Mouse (Mus musculus) midbrain, embryonic 13.5 days (tissue): ENCODE results near the gene Agpat4. TPM values are rescaled to one million over a fixed set of nuclear protein-coding genes. Genes with fewer than 3 reads are reported as not detected.

Source experiments
- ATAC-seq: fragments of 200-750 bp; cut with Nextera tagmentation; 2 replicates; pipeline ENCODE4 v1.8.0; 2017; ENCODE audit warnings: mild to moderate bottlenecking, moderate TSS enrichment, moderate library complexity
- H3K27ac ChIP-seq: fragments of 300-500 bp; sonication (generic); 2 replicates; pipeline ENCODE4 v1.5.1; 2015; ENCODE audit warnings: inconsistent platforms, mild to moderate bottlenecking, moderate library complexity
- H3K27me3 ChIP-seq: fragments of 300-500 bp; sonication (generic); 2 replicates; pipeline ENCODE4 v1.6.1; 2015; ENCODE audit warnings: mild to moderate bottlenecking, inconsistent platforms
- H3K36me3 ChIP-seq: fragments of 300-500 bp; sonication (generic); 2 replicates; pipeline ENCODE4 v1.6.1; 2015; ENCODE audit warnings: mild to moderate bottlenecking, inconsistent platforms
- H3K4me1 ChIP-seq: fragments of 300-500 bp; sonication (generic); replicated peaks from 2 replicates; pipeline ENCODE4 v1.6.1; 2015; ENCODE audit warnings: inconsistent platforms
- H3K4me2 ChIP-seq: fragments of 300-500 bp; sonication (generic); replicated peaks from 2 replicates; pipeline ENCODE4 v1.6.1; 2015; ENCODE audit warnings: moderate library complexity, mild to moderate bottlenecking, inconsistent platforms
- H3K4me3 ChIP-seq: fragments of 300-500 bp; sonication (generic); replicated peaks from 2 replicates; pipeline ENCODE4 v1.5.1; 2015; ENCODE audit warnings: mild to moderate bottlenecking, inconsistent platforms
- H3K9ac ChIP-seq: fragments of 300-500 bp; sonication (generic); replicated peaks from 2 replicates; pipeline ENCODE4 v1.6.1; 2015; ENCODE audit warnings: mild to moderate bottlenecking, inconsistent platforms
- H3K9me3 ChIP-seq: fragments of 300-500 bp; sonication (generic); 2 replicates; pipeline ENCODE4 v1.6.1; 2016; ENCODE audit warnings: mild to moderate bottlenecking, inconsistent platforms
- WGBS: fragments of 180-500 bp; shearing (Covaris S2); methylation state at CpG from one replicate; pipeline ENCODE4 v1.1.7; 2015; 5-methylcytosine and 5-hydroxymethylcytosine counted together
- polyA plus RNA-seq: library from polyadenylated mRNA; unstranded; fragments of >200 nt; fragmentation: Nextera tagmentation; extraction: Ambion mirVana; gene quantifications from 2 replicates; pipeline ENCODE4 v1.2.1, GENCODE M21; 2015

Agpat4 gene
- polyA plus RNA-seq, 1 experiment from 2014 or later, result 51.9 TPM

GRCm38 (mm10) chr17:12204246-12204645 lies 85.7 kb downstream of the Agpat4 start:
- no peak for ATAC-seq
- H3K4me1 ChIP-seq, result peaks cover 48% of the 10 kb centered on the region
- no peak overlapping the region for H3K4me2 ChIP-seq
- WGBS, result 75% methylated on average over 3 of the region's 3 CpGs
- no peak overlapping the region for H3K4me3 ChIP-seq
- peaks cover 8% of the 10 kb centered on the region; the same call in 1 of the 2 replicates for H3K36me3 ChIP-seq
- H3K27ac ChIP-seq, result no peak overlapping the region
- no peaks in the 10 kb centered on the region for H3K9me3 ChIP-seq
- no peaks in the 10 kb centered on the region for H3K27me3 ChIP-seq
- H3K9ac ChIP-seq, result no peak overlapping the region

- Histone ChIP-seq H3K27ac (no peak overlapping the region), H3K9me3 (no peaks in the 10 kb centered on the region), H3K4me2 (no peak overlapping the region), H3K4me1 (peaks cover 48% of the 10 kb centered on the region), H3K27me3 (no peaks in the 10 kb centered on the region), H3K4me3 (no peak overlapping the region), H3K36me3 (peaks cover 5% of the 10 kb centered on the region; the same call in 1 of the 2 replicates), H3K9ac (no peak overlapping the region)
- 81% methylated on average over 3 of the region's 3 CpGs for WGBS
- no peak for ATAC-seq
These were observed 86.1 kb downstream of the Agpat4 start for GRCm38 (mm10) chr17:12204689-12205014.

- no peak overlapping the region for H3K9ac ChIP-seq
- no peak for ATAC-seq
- peaks cover under 1% of the 10 kb centered on the region; the same call in 1 of the 2 replicates for H3K36me3 ChIP-seq
- H3K4me1 ChIP-seq, result peaks cover 48% of the 10 kb centered on the region
- no peaks in the 10 kb centered on the region for H3K9me3 ChIP-seq
- H3K27ac ChIP-seq, result peak overlapping the region; percentile 31; the same call in 1 of the 2 replicates
- no peaks in the 10 kb centered on the region for H3K27me3 ChIP-seq
- no peak overlapping the region for H3K4me2 ChIP-seq
- 76% methylated on average over 10 of the region's 10 CpGs for WGBS
- H3K4me3 ChIP-seq, result no peak overlapping the region
These were observed 86.7 kb downstream of the Agpat4 start for GRCm38 (mm10) chr17:12205015-12205693.

- H3K36me3 ChIP-seq, result no peaks in the 10 kb centered on the region; the same call in 1 of the 2 replicates
- H3K27ac ChIP-seq, result peak overlapping the region; percentile 31
- H3K4me3 ChIP-seq, result no peak overlapping the region
- WGBS, result 40% methylated on average over 4 of the region's 4 CpGs
- H3K4me1 ChIP-seq, result peaks cover 48% of the 10 kb centered on the region
- H3K9me3 ChIP-seq, result no peaks in the 10 kb centered on the region
- H3K9ac ChIP-seq, result no peak overlapping the region
- H3K4me2 ChIP-seq, result no peak overlapping the region
- no peak for ATAC-seq
- H3K27me3 ChIP-seq, result no peaks in the 10 kb centered on the region
These were observed 87.2 kb downstream of the Agpat4 start for GRCm38 (mm10) chr17:12205694-12206075.

- Histone ChIP-seq H3K9ac (no peak overlapping the region), H3K27me3 (no peaks in the 10 kb centered on the region), H3K4me2 (no peak overlapping the region), H3K9me3 (no peaks in the 10 kb centered on the region), H3K4me3 (no peak overlapping the region), H3K4me1 (peaks cover 48% of the 10 kb centered on the region), H3K36me3 (peaks cover 2% of the 10 kb centered on the region), H3K27ac (peak overlapping the region; percentile 31; the same call in 1 of the 2 replicates)
- WGBS, result 78% methylated on average over 3 of the region's 3 CpGs
- no peak for ATAC-seq
These were observed 87.7 kb downstream of the Agpat4 start for GRCm38 (mm10) chr17:12206248-12206647.

- ATAC-seq, result no peak
- Histone ChIP-seq H3K27ac (no peak overlapping the region), H3K9ac (no peak overlapping the region), H3K4me2 (no peak overlapping the region), H3K4me3 (no peak overlapping the region), H3K27me3 (no peaks in the 10 kb centered on the region), H3K4me1 (peaks cover 48% of the 10 kb centered on the region), H3K36me3 (peaks cover 9% of the 10 kb centered on the region), H3K9me3 (no peaks in the 10 kb centered on the region)
- 13% methylated on average over 1 of the region's 1 CpGs for WGBS
These were observed 88.6 kb downstream of the Agpat4 start for GRCm38 (mm10) chr17:12207022-12207548.

GRCm38 (mm10) chr17:12209481-12209880 lies 91.0 kb downstream of the Agpat4 start:
- H3K4me1 ChIP-seq, result peaks cover 37% of the 10 kb centered on the region
- H3K27ac ChIP-seq, result no peak overlapping the region
- no peak for ATAC-seq
- 85% methylated on average over 4 of the region's 4 CpGs for WGBS
- H3K9ac ChIP-seq, result no peak overlapping the region
- no peak overlapping the region for H3K4me3 ChIP-seq
- no peaks in the 10 kb centered on the region for H3K27me3 ChIP-seq
- H3K36me3 ChIP-seq, result peaks cover 31% of the 10 kb centered on the region
- H3K9me3 ChIP-seq, result no peaks in the 10 kb centered on the region
- no peak overlapping the region for H3K4me2 ChIP-seq

- WGBS, result 29% methylated on average over 8 of the region's 8 CpGs
- Histone ChIP-seq H3K4me3 (no peak overlapping the region), H3K27ac (no peak overlapping the region), H3K9ac (no peak overlapping the region), H3K9me3 (no peaks in the 10 kb centered on the region), H3K4me1 (peaks cover 26% of the 10 kb centered on the region), H3K4me2 (no peak overlapping the region), H3K27me3 (no peaks in the 10 kb centered on the region), H3K36me3 (peaks cover 43% of the 10 kb centered on the region)
- peak; percentile 46 for ATAC-seq
These were observed 92.1 kb downstream of the Agpat4 start for GRCm38 (mm10) chr17:12210544-12211132.

- H3K4me3 ChIP-seq, result no peak overlapping the region
- no peak overlapping the region for H3K4me2 ChIP-seq
- no peak overlapping the region for H3K9ac ChIP-seq
- no peaks in the 10 kb centered on the region for H3K27me3 ChIP-seq
- H3K9me3 ChIP-seq, result no peaks in the 10 kb centered on the region
- H3K27ac ChIP-seq, result no peak overlapping the region
- H3K4me1 ChIP-seq, result peaks cover 14% of the 10 kb centered on the region
- ATAC-seq, result no peak
- WGBS, result 96% methylated on average over 11 of the region's 11 CpGs
- peaks cover 55% of the 10 kb centered on the region for H3K36me3 ChIP-seq
These were observed 93.4 kb downstream of the Agpat4 start for GRCm38 (mm10) chr17:12211890-12212289.

GRCm38 (mm10) chr17:12212341-12212740 lies 93.8 kb downstream of the Agpat4 start:
- no peak overlapping the region for H3K4me2 ChIP-seq
- H3K27ac ChIP-seq, result no peak overlapping the region
- no peaks in the 10 kb centered on the region for H3K9me3 ChIP-seq
- H3K4me3 ChIP-seq, result no peak overlapping the region
- peaks cover 60% of the 10 kb centered on the region for H3K36me3 ChIP-seq
- no peaks in the 10 kb centered on the region for H3K27me3 ChIP-seq
- WGBS, result 81% methylated on average over 6 of the region's 6 CpGs
- H3K4me1 ChIP-seq, result peaks cover 10% of the 10 kb centered on the region
- peak; percentile 46; the same call in 1 of the 2 replicates for ATAC-seq
- no peak overlapping the region for H3K9ac ChIP-seq

GRCm38 (mm10) chr17:12213430-12213829 lies 94.9 kb downstream of the Agpat4 start:
- 93% methylated on average over 8 of the region's 8 CpGs for WGBS
- no peak overlapping the region for H3K4me3 ChIP-seq
- peaks cover 70% of the 10 kb centered on the region for H3K36me3 ChIP-seq
- H3K27ac ChIP-seq, result no peak overlapping the region
- no peak overlapping the region for H3K9ac ChIP-seq
- no peak for ATAC-seq
- no peaks in the 10 kb centered on the region for H3K4me1 ChIP-seq
- H3K9me3 ChIP-seq, result no peaks in the 10 kb centered on the region
- no peak overlapping the region for H3K4me2 ChIP-seq
- H3K27me3 ChIP-seq, result no peaks in the 10 kb centered on the region

- Histone ChIP-seq H3K4me3 (no peak overlapping the region), H3K9me3 (no peaks in the 10 kb centered on the region), H3K9ac (no peak overlapping the region), H3K36me3 (peaks cover 94% of the 10 kb centered on the region), H3K27me3 (no peaks in the 10 kb centered on the region), H3K4me1 (no peaks in the 10 kb centered on the region; the same call in 1 of the 2 replicates), H3K27ac (no peak overlapping the region), H3K4me2 (no peak overlapping the region)
- ATAC-seq, result no peak; the same call in 1 of the 2 replicates
- WGBS, result 88% methylated on average over 6 of the region's 6 CpGs
These were observed 97.7 kb downstream of the Agpat4 start for GRCm38 (mm10) chr17:12216224-12216623.
